Mouse (Mus musculus) layer of hippocampus, postnatal 36 days (tissue): ENCODE results near the gene Ehbp1. TPM values are rescaled to one million over a fixed set of nuclear protein-coding genes. Genes with fewer than 3 reads are reported as not detected.

Source experiments
- DNase-seq, 2 experiments: peaks; one replicate each; pipeline ENCODE4 v3.0.0; 2022
- total RNA-seq, 2 experiments: library from RNA; stranded (reverse); gene quantifications; 2 replicates each; pipeline ENCODE4 v1.2.3; 2021

The Ehbp1 gene
- 10 to 100 TPM; 45.5 to 53.6 TPM for total RNA-seq

GRCm38 (mm10) chr11:22342242-22343207 lies at the start of gene Ehbp1:
Ehbp1 (minus strand) TSS chr11:22342292.
- no peak for DNase-seq

- DNase-seq = no peak
Observed at GRCm38 (mm10) chr11:22387472-22388098, 45.5 kb upstream of the Ehbp1 start.

GRCm38 (mm10) chr11:22383532-22383931 lies 41.4 kb upstream of the Ehbp1 start:
- DNase-seq = no peak

GRCm38 (mm10) chr11:22374811-22375210 lies 32.7 kb upstream of the Ehbp1 start:
- no peak for DNase-seq

GRCm38 (mm10) chr11:22373290-22373674 lies 31.2 kb upstream of the Ehbp1 start:
- no peak for DNase-seq

GRCm38 (mm10) chr11:22372609-22373289 lies 30.7 kb upstream of the Ehbp1 start:
- DNase-seq = no peak

- DNase-seq = no peak
Observed at GRCm38 (mm10) chr11:22369841-22370240, 27.7 kb upstream of the Ehbp1 start.

GRCm38 (mm10) chr11:22368621-22369020 lies 26.5 kb upstream of the Ehbp1 start:
- no peak for DNase-seq

GRCm38 (mm10) chr11:22366486-22366885 lies 24.4 kb upstream of the Ehbp1 start:
- DNase-seq = no peak

GRCm38 (mm10) chr11:22353962-22354621 lies 12.0 kb upstream of the Ehbp1 start:
- no peak for DNase-seq

GRCm38 (mm10) chr11:22349945-22350344 lies 7.9 kb upstream of the Ehbp1 start:
- no peak for DNase-seq

- peak; percentile 4 to 14 for DNase-seq
Observed at GRCm38 (mm10) chr11:22348536-22348910, 6.4 kb upstream of the Ehbp1 start.

GRCm38 (mm10) chr11:22347651-22348535 lies 5.8 kb upstream of the Ehbp1 start:
- DNase-seq = no peak

GRCm38 (mm10) chr11:22327302-22327910 lies 14.7 kb downstream of the Ehbp1 start:
- no peak for DNase-seq

GRCm38 (mm10) chr11:22317824-22318411 lies 24.2 kb downstream of the Ehbp1 start:
- DNase-seq = no peak

- no peak for DNase-seq
Observed at GRCm38 (mm10) chr11:22315801-22316200, 26.3 kb downstream of the Ehbp1 start.

- no peak for DNase-seq
Observed at GRCm38 (mm10) chr11:22301164-22301563, 40.9 kb downstream of the Ehbp1 start.

GRCm38 (mm10) chr11:22289164-22289563 lies 52.9 kb downstream of the Ehbp1 start:
- DNase-seq = no peak

GRCm38 (mm10) chr11:22287513-22287900 lies 54.6 kb downstream of the Ehbp1 start:
- no peak for DNase-seq

- DNase-seq = peak; percentile 96 to 97
Observed at GRCm38 (mm10) chr11:22286885-22287512, 55.1 kb downstream of the Ehbp1 start.
